Mouse (Mus musculus) embryo, embryonic 10.5 days (tissue): ENCODE measurements at regions not wholly inside any gene's neighbourhood (a gene's known extent, or its start where the extent isn't known, plus 50 kb on each side); places are given as distances from the start of the nearest gene placed in this dataset.
A peak's percentile ranks its signal among the peaks of the same experiment; 100 is the strongest.
"Not testable (repeated sequence)": the region's sequence is repeated elsewhere in the genome, so short reads cannot be mapped to it uniquely, and the experiment has no call there.

Experiments
- DNase-seq: peaks from one replicate; pipeline ENCODE4 v3.0.0-alpha.2; 2015; ENCODE audit warnings: low spot score

GRCm38 (mm10) chr12:22156467-22157037, 739.1 kb upstream of the Ywhaq start:
- peak; percentile 11 for DNase-seq

- DNase-seq = not testable (repeated sequence)
These were observed 737.9 kb upstream of the Ywhaq start for GRCm38 (mm10) chr12:22155341-22155740.
